Mouse (Mus musculus): ENCODE data around the gene Hist1h2ah. TPM values are rescaled to one million over a fixed set of nuclear protein-coding genes. Genes with fewer than 3 reads are reported as not detected.
A peak's percentile ranks its signal among the peaks of the same experiment; 100 is the strongest.

Gene Hist1h2ah
- polyA plus RNA-seq, 1 experiment from 2014 or later, result 4.1 TPM

GRCm38 (mm10) chr13:21995331-21995914, 39.9 kb downstream of the Hist1h2ah start:
- peaks cover 16% of the 10 kb centered on the region for H3K4me1 ChIP-seq
- peak overlapping the region; percentile 72 for H3K9ac ChIP-seq
- H3K36me3 ChIP-seq, result no peaks in the 10 kb centered on the region
- ATAC-seq (ENCODE audit: extremely low read depth, insufficient number of reproducible peaks, low FRiP score, low TSS enrichment), result no peak
- H3K9me3 ChIP-seq, result peaks cover 3% of the 10 kb centered on the region; the same call in 1 of the 2 replicates
- peaks cover 67% of the 10 kb centered on the region for H3K27me3 ChIP-seq (replicated peaks)
- H3K4me3 ChIP-seq, result peak overlapping the region; percentile 58
- under 1% methylated on average over 21 of the region's 21 CpGs for WGBS
- no peak overlapping the region for H3K27ac ChIP-seq (replicated peaks)
- peak overlapping the region; percentile 78 for H3K4me2 ChIP-seq

GRCm38 (mm10) chr13:21994896-21995295, 40.5 kb downstream of the Hist1h2ah start:
- Histone ChIP-seq H3K9ac (peak overlapping the region; percentile 72), H3K27me3 (replicated peaks) (peaks cover 61% of the 10 kb centered on the region)

GRCm38 (mm10) chr13:21993957-21994738, 41.2 kb downstream of the Hist1h2ah start:
- H3K4me1 ChIP-seq, result peaks cover 16% of the 10 kb centered on the region
- H3K9ac ChIP-seq, result no peak overlapping the region
- 2% methylated on average over 22 of the region's 22 CpGs for WGBS
- peak overlapping the region; percentile 58 for H3K4me3 ChIP-seq
- H3K27me3 ChIP-seq (replicated peaks), result peaks cover 54% of the 10 kb centered on the region
- peak overlapping the region; percentile 78 for H3K4me2 ChIP-seq
- peaks cover 3% of the 10 kb centered on the region; the same call in 1 of the 2 replicates for H3K9me3 ChIP-seq
- H3K27ac ChIP-seq (replicated peaks), result no peak overlapping the region
- H3K36me3 ChIP-seq, result no peaks in the 10 kb centered on the region
- no peak for ATAC-seq (ENCODE audit: extremely low read depth, insufficient number of reproducible peaks, low FRiP score, low TSS enrichment)

More at GRCm38 (mm10) chr13:21994896-21995295, 40.5 kb downstream of the Hist1h2ah start:
- no peaks in the 10 kb centered on the region for H3K36me3 ChIP-seq
- WGBS, result 4% methylated on average over 8 of the region's 8 CpGs
- no peak for ATAC-seq (ENCODE audit: extremely low read depth, insufficient number of reproducible peaks, low FRiP score, low TSS enrichment)
- H3K4me1 ChIP-seq, result peaks cover 16% of the 10 kb centered on the region
- no peak overlapping the region for H3K27ac ChIP-seq (replicated peaks)
- peaks cover 3% of the 10 kb centered on the region; the same call in 1 of the 2 replicates for H3K9me3 ChIP-seq
- H3K4me2 ChIP-seq, result peak overlapping the region; percentile 78
- peak overlapping the region; percentile 58 for H3K4me3 ChIP-seq

- H3K27me3 ChIP-seq (replicated peaks), result peaks cover 45% of the 10 kb centered on the region
- 68% methylated on average over 5 of the region's 5 CpGs for WGBS
- no peak for ATAC-seq (ENCODE audit: extremely low read depth, insufficient number of reproducible peaks, low FRiP score, low TSS enrichment)
- H3K36me3 ChIP-seq, result no peaks in the 10 kb centered on the region
- H3K4me2 ChIP-seq, result no peak overlapping the region
- H3K4me3 ChIP-seq, result no peak overlapping the region
- H3K9ac ChIP-seq, result no peak overlapping the region
- H3K27ac ChIP-seq (replicated peaks), result no peak overlapping the region
- peaks cover 16% of the 10 kb centered on the region for H3K4me1 ChIP-seq
- H3K9me3 ChIP-seq, result peaks cover 3% of the 10 kb centered on the region; the same call in 1 of the 2 replicates
Measured at GRCm38 (mm10) chr13:21992550-21992949, 42.8 kb downstream of the Hist1h2ah start.

Small RNAs within 50 kb of the gene (microRNA-seq; reads per million reads assigned to microRNA genes)
- gene Gm26300 (not detected), gene Gm44390 (not detected), gene Gm44486 (not detected)

Other genes with a start within 250 kb of the Hist1h2ah start
- 1.2 and 6.6 TPM in 2 replicates for gene Hist1h2an, start 248.3 kb downstream of the Hist1h2ah start, polyA plus RNA-seq (2015; fragmentation: Nextera tagmentation; extraction: Ambion mirVana)
- gene Hist1h2bp, start 248.1 kb downstream of the Hist1h2ah start, polyA plus RNA-seq (2015; fragmentation: Nextera tagmentation; extraction: Ambion mirVana), result 0.37 and 0.49 TPM in 2 replicates
- 8.4 and 10.2 TPM in 2 replicates for gene Hist1h2bq, start 225.4 kb downstream of the Hist1h2ah start, polyA plus RNA-seq (2015; fragmentation: Nextera tagmentation; extraction: Ambion mirVana)
- gene Hist1h2ao, start 225.1 kb downstream of the Hist1h2ah start, polyA plus RNA-seq (2015; fragmentation: Nextera tagmentation; extraction: Ambion mirVana), result not detected in 2 replicates
- not detected in 2 replicates for gene Hist1h4m, start 223.8 kb downstream of the Hist1h2ah start, polyA plus RNA-seq (2015; fragmentation: Nextera tagmentation; extraction: Ambion mirVana)
- 11.2 and 15.6 TPM in 2 replicates for gene Hist1h4n, start 203.4 kb downstream of the Hist1h2ah start, polyA plus RNA-seq (2015; fragmentation: Nextera tagmentation; extraction: Ambion mirVana)
- gene Hist1h2ap, start 202.1 kb downstream of the Hist1h2ah start, polyA plus RNA-seq (2015; fragmentation: Nextera tagmentation; extraction: Ambion mirVana), result 1,655 and 1,669 TPM in 2 replicates
- 9.2 and 10.8 TPM in 2 replicates for gene Hist1h2br, start 201.8 kb downstream of the Hist1h2ah start, polyA plus RNA-seq (2015; fragmentation: Nextera tagmentation; extraction: Ambion mirVana)
- gene Zfp184, start 90.5 kb downstream of the Hist1h2ah start, polyA plus RNA-seq (2015; fragmentation: Nextera tagmentation; extraction: Ambion mirVana), result 5.2 and 6.3 TPM in 2 replicates
- 0.05 and 0.07 TPM in 2 replicates for gene Pom121l2, start 54.4 kb downstream of the Hist1h2ah start, polyA plus RNA-seq (2015; fragmentation: Nextera tagmentation; extraction: Ambion mirVana)
- gene Prss16, start 25.8 kb downstream of the Hist1h2ah start, polyA plus RNA-seq (2015; fragmentation: Nextera tagmentation; extraction: Ambion mirVana), result 0.59 and 3.3 TPM in 2 replicates
- 3.1 and 3.4 TPM in 2 replicates for gene Hist1h2bk, start 302 bp upstream of the Hist1h2ah start, polyA plus RNA-seq (2015; fragmentation: Nextera tagmentation; extraction: Ambion mirVana)
- gene Hist1h4i, start 5.8 kb upstream of the Hist1h2ah start, polyA plus RNA-seq (2015; fragmentation: Nextera tagmentation; extraction: Ambion mirVana), result 10.8 and 11.3 TPM in 2 replicates
- 15.8 and 19.9 TPM in 2 replicates for gene Hist1h2ag, start 7.4 kb upstream of the Hist1h2ah start, polyA plus RNA-seq (2015; fragmentation: Nextera tagmentation; extraction: Ambion mirVana)
- 3.9 and 5.9 TPM in 2 replicates for gene Hist1h2bj, start 7.6 kb upstream of the Hist1h2ah start, polyA plus RNA-seq (2015; fragmentation: Nextera tagmentation; extraction: Ambion mirVana)
- not detected in 2 replicates for gene Vmn1r188, start 48.9 kb upstream of the Hist1h2ah start, polyA plus RNA-seq (2015; fragmentation: Nextera tagmentation; extraction: Ambion mirVana)
- gene Vmn1r189, start 70.3 kb upstream of the Hist1h2ah start, polyA plus RNA-seq (2015; fragmentation: Nextera tagmentation; extraction: Ambion mirVana), result not detected in 2 replicates
- not detected in 2 replicates for gene Vmn1r191, start 148.4 kb upstream of the Hist1h2ah start, polyA plus RNA-seq (2015; fragmentation: Nextera tagmentation; extraction: Ambion mirVana)
- not detected in 2 replicates for gene Vmn1r192, start 155.6 kb upstream of the Hist1h2ah start, polyA plus RNA-seq (2015; fragmentation: Nextera tagmentation; extraction: Ambion mirVana)
- gene Vmn1r193, start 187.6 kb upstream of the Hist1h2ah start, polyA plus RNA-seq (2015; fragmentation: Nextera tagmentation; extraction: Ambion mirVana), result not detected in 2 replicates
- gene Vmn1r194, start 208.6 kb upstream of the Hist1h2ah start, polyA plus RNA-seq (2015; fragmentation: Nextera tagmentation; extraction: Ambion mirVana), result not detected in 2 replicates
- gene Vmn1r195, start 235.0 kb upstream of the Hist1h2ah start, polyA plus RNA-seq (2015; fragmentation: Nextera tagmentation; extraction: Ambion mirVana), result not detected in 2 replicates